20 mouse cellular contexts compared by ENCODE assay signal in genomic region chr17:86206289-86206688, GRCm38 (mm10). TPM values are rescaled to one million over a fixed set of nuclear protein-coding genes. Genes with fewer than 3 reads are reported as not detected.
A peak's percentile ranks its signal among the peaks of the same experiment; 100 is the strongest.
DNase-seq lines count a peak whose midpoint lies in the region; ATAC-seq lines count a peak whose summit lies in the region.
"Had no signal": no experiment of that assay in that cellular context is flagged by ENCODE, and none has a peak within 500 bp of the region (broad histone marks: within the 10 kb centered on the region; RNA-seq: fewer than 3 reads in every experiment).

No protein-coding gene starts in this region.

- intact Hi-C loops in heart, postnatal 14 days (cut with DNase I) = loop anchor here (5.0 kb wide), 1 partner anchor 39 kb away; the partner anchor contains the start of gene Prkce

- peak; percentile 48 for DNase-seq in CD4-positive helper T cell, adult 2 months (ENCODE audit: low read depth, low spot score)
- no peak for DNase-seq in ovary, adult 18-20 months (ENCODE audit: low spot score)
- no peak for DNase-seq in heart, postnatal 14 days
- DNase-seq in cerebellum, adult 11 months = no peak
- DNase-seq: adrenal gland, postnatal 10 days; cerebellum, adult 9-11 months; gastrocnemius, postnatal 36 days; kidney, adult 11 months; kidney, postnatal 4 days; left cerebral cortex, postnatal 4 days; lung, embryonic 14.5 days; right cerebral cortex, postnatal 25 days; spleen, adult 18-20 months; thymus, postnatal 25 days had no signal

- peak; percentile 54 for ATAC-seq in CD4-positive, CD25-positive, alpha-beta regulatory T cell, adult 4 months
- peak; percentile 32; the same call in 1 of the 2 replicates for ATAC-seq in granulocyte monocyte progenitor cell, adult 5-6 weeks (replicated peaks; ENCODE audit: poor library complexity, severe bottlenecking)
- 0 out of 2 replicates have a peak, but pooled peaks have one; percentile 9 for ATAC-seq in megakaryocyte progenitor cell, adult 5-6 weeks (replicated peaks; ENCODE audit: poor library complexity)
- ATAC-seq: forebrain, embryonic 16.5 days; hindbrain, postnatal 0 days; Patski had no signal

RNA-seq across cellular contexts. Expression of gene Prkce, which starts 38.7 kb away (rescaled TPM):
- 1 to 10 TPM; 3.5 to 4.6 TPM for polyA plus RNA-seq in CD4-positive, CD25-positive, alpha-beta regulatory T cell, adult 4 months (2017; shearing (Covaris generic))
- total RNA-seq in granulocyte monocyte progenitor cell, adult 5-6 weeks (2014; fragmentation: Nextera tagmentation) = 4.0 and 5.9 TPM in 2 replicates
- 2.0 and 2.3 TPM in 2 replicates for total RNA-seq in granulocyte monocyte progenitor cell, adult 5-6 weeks (2017)
- total RNA-seq in megakaryocyte progenitor cell, adult 5-6 weeks (2015) = 4.2 and 4.8 TPM in 2 replicates
- total RNA-seq in megakaryocyte progenitor cell, adult 5-6 weeks (2017) = 1.7 and 3.1 TPM in 2 replicates
- total RNA-seq in heart, postnatal 14 days (2021) = 10 to 100 TPM; 28.7 to 29.1 TPM

Comparison
In these comparisons a context has a peak if more than half of its experiments do, and no peak if none do; other contexts are left out.
1. RNA of gene Prkce, which starts 38.7 kb away (total RNA-seq): 28.7 to 29.1 TPM in heart, postnatal 14 days; 2.0 to 5.9 TPM in granulocyte monocyte progenitor cell, adult 5-6 weeks and 1.7 to 4.8 TPM in megakaryocyte progenitor cell, adult 5-6 weeks; every median in the first group is over 4 times any median in the second.
2. Peak in every context shown above with its lines, with median percentiles within 50 percentile points of each other: ATAC-seq.